Mouse (Mus musculus) right cerebral cortex, postnatal 10 days (tissue): ENCODE results near the gene Ppp1r12a.

Experiments used
- DNase-seq, 2 experiments: peaks; one replicate each; pipeline ENCODE4 v3.0.0; 2021; ENCODE audit warnings: low spot score in 2 of 2

Ppp1r12a gene

DNA sequence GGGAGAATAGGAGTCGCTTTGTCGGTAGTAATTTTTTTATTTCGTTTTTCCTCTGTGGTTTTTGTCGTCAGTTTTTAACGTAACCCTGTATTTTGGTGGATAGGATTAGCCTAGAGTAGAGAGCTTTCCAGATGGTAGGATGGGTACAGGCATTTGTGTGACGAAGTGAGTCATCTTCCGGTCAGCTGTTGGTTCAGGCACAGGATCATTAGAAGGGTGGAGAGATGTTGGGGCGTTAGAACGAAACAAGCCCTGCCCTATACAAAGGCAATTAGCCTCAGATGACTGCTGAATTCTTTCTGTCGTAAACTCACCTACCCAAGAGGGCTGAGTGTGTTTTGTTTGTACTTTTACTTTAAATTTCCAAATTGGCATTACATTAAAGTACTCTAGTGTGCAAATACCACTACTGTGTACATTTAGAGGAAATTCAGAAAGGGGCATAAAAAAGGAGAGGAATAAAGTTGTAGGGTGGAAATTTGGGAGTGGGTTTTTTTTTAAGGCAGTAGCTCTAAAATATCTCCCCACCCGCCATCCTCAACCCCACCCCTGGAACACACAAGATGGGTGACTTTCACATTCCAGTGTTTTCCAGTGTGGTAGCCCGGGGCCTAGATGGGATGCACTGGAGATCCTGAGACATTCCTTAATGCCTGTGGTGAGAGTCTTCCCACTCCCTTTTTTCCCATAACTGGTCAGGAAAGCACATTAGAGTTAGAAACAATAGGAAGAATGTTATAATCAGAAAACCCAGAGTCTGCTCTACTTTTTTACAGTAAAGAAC lies 129.9 kb downstream of the Ppp1r12a start:
- no peak for DNase-seq

DNA sequence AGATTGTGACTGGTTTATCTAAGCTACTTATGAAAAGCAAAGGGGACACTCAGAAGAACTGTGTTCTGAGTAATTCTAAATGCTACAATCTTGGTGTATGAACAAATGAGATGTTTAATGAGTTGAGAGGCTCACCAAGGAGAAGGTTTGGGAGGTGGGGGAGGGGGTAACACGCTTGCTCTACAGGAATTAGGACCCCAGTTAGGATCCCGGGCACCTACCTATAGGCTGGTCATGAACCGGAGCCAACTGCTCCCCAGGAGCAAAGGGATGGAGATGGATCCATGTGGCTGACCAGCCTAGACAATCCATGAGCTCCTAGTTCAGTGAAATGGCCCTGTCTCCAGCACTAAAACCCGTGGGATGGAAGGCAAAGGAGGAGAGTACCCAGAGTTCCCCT lies 130.7 kb downstream of the Ppp1r12a start:
- no peak for DNase-seq

DNA sequence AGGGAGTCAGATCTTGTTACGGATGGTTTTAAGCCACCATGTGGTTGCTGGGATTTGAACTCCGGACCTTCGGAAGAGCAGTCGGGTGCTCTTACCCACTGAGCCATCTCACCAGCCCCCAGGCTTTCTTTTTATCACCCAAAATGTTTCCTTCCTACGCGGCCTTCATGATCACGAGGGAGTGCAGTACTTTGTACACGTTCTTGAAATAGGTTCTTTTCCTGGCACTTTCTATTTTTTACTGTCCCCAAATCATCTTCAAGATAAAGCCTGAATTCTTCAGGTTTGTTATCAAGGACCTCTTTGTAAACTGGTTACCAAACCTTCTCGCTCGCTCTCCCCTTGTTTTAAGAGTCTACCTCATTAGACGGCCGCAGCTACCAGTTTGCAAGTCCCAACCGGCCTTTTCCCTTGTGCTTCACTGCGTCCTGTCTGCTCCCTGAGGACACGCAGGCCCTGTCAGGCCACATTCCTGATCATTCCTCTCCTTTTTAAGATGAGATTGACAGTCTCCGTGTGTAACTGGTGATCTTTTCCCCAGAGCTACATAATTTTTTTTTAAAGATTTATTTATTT lies 131.7 kb downstream of the Ppp1r12a start:
- no peak for DNase-seq

DNA sequence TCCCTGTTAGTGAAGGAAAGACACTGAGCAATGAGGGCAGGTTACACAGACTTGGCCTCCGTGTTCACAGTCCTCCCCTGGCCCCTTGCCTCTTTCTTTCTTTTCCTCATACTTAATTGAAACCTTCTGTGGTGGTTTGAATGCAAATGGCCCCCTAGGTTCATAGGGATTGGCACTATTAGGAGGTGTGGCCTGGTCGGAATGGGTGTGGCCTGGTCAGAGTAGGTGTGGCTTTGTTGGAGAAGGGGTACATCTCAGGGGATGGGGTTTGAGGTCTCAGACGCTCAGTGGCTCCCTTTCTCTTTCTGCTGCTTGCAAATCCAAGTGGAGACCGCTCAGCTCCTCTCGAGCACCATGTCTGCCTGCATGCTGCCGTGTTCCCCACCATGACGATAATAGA lies 132.8 kb downstream of the Ppp1r12a start:
- DNase-seq = no peak

DNA sequence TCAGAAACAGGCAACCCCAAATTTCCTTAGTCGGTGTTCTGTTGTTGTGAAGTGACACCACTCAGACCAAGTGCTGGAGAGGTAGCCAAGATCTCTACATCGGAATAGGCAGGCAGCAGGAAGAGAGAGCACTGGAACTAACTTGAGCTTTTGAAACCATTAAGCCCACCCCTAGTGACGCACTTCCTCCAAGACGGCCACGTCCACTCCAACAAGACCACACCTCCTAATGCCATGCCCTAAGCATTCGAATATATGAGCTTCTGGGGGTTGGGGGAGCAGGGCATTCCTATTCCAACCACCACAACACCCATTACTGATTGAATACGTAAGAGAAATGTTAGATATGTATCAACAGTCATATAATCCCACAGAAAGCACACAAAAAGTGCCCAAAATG lies 134.5 kb downstream of the Ppp1r12a start:
- DNase-seq = no peak

DNA sequence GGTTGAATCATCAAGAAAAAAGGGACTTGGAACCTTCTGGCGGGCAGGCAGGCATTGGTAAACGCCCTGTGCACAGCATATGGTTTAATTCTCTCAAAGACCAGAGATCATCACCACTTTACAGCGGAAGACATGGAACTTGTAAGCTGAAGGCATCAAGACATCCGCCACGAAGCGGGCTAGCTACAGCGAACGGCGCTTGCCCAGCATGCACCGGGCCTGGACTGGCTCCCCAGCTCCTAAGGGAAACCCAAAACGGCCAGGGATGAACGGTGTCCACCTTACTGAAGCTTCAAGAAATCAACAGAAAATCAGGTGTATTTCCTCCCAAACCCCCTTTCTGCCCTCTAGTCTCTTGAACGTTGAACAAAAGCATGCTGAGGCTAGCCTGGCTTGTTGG lies 136.3 kb downstream of the Ppp1r12a start:
- DNase-seq = no peak

DNA sequence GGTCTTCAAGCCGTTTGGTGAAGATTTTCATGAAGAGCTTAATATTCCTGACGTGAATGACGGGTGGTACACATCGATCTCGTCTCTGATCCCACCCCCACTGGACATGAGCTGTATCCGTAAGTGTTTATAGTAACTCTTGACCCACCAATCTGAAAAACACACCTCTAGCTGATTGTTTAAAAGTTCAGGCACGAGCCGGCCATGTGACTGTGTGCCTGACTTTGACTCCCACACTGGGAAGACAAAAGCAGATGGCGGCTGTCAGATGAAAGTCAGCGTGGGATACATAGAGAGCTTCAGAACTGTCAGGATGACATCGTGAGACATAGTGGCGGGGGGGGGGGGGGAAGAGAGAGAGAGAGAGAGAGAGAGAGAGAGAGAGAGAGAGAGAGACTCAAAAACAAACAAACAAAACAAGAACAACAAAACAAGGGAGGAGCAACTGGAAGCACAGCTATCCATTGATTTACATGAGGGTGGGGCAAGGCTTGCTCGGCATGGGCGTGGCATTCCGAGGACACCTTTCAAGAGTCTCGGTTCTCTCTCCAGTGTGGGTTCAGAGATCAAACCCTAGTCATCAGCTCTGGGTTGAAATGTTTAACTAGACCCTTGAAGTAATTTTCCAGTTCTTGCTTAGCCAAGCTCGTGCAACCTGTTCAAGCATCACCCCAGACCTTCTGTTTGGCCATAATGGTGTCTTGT lies 137.0 kb downstream of the Ppp1r12a start:
- DNase-seq = no peak

DNA sequence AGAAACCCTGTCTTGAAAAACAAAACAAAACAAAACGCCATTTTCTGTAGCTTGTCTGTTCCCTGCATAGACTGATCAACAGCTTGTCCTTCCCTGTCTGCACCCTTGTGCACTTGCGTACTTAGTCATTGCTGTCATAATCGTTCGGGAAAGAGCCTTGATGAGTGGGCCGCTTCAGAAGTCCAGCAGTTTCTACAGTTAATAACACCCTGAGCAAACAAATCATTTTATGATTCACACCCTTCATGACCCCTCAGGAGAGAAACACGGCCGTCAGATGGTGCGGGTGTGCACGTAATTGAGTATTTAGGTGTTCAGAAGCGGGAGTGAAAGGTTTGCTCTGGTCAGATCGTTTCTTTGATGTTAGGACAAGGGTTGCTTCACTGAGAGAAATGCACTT lies 137.8 kb downstream of the Ppp1r12a start:
- no peak for DNase-seq

DNA sequence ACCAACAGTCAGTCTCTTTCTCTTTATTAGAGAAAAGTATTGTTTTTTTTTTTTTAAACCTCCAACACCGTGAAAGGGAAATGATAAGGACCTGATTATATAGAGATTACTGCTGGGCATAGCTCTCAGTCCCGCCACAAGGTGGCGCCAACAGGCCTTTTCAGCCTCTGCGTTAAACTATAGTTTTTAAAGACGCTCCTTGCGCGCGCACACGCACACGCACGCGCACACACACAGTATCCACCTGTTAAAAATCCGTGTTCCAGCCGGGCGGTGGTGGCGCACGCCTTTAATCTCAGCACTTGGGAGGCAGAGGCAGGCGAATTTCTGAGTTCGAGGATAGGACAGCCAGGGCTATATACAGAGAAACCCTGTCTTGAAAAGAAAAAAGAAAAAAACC lies 138.8 kb downstream of the Ppp1r12a start:
- DNase-seq = peak; percentile 80 to 90

DNA sequence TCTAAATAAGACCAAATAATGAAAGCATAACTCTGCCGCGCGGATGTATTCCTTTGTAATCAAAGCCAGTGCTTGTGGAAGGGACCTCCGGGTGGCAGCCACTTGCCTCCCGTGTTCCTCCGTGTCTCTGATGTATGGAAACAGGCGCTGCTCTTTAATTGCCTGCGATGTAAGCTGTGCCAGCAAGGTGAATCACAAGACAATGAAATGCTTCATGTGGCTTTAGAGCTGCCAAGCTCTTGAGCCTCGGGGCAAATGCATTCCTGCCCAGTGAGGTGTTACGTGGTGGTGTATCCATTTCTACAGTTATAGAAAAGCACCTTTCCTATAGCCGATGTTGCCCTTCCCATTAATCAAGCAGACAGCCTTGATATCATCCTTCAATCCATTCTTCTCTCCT lies 145.8 kb downstream of the Ppp1r12a start:
- DNase-seq = no peak

DNA sequence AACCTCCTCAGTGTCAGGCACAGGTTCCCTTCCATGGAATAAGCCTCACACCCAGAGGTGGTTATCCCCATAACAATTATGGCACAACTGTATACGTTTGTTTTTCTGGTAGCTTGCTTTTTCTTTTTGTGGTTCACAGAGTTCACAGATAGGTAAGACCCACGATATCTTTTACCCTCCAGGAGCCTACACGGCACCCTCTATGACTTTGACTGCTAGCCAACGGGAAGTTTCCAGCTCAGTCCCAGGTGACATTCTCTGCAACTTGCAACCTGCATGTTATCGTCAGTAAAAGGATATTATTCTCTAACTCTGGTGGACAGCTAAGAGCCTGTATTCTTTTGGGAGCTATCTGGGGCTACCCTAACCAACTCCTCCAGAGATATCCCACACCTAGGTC lies 148.2 kb downstream of the Ppp1r12a start:
- no peak for DNase-seq

DNA sequence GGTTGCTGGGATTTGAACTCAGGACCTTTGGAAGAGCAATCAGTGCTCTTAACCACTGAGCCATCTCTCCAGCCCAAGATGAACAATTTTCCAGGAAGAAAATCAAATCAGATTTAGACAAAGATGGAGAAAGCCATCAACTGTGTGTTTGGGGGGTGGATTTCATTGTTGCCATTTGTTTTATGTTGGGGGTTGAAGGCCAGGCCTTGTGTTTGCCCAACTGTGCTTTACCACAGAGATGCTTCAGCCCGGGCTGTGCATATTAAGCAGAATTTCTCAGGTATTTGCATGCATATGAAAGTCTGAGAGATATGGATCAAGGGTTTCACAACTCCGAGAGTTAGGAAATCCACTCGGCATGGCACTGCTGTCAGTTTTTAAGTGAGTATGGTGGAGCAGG lies 149.4 kb downstream of the Ppp1r12a start:
- no peak for DNase-seq

DNA sequence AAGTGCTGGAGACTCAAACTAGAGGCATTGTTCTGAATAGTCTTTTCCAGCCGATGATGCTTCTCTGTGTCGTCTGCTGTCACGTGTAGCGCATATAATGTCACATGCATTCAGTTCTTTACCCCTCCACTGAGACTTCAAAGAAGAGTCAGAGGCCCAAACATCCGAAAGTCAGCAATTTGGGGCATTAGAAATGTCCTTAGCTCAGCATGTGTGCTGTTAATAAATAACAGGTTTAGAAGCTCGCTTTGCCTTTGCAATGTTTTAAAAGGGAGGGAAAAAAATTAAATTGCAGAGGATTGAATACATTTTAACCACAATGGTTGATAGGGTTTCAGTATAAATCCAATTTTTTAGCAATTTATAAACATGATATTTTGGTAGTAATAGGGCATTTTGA lies 151.9 kb downstream of the Ppp1r12a start:
- DNase-seq = no peak

DNA sequence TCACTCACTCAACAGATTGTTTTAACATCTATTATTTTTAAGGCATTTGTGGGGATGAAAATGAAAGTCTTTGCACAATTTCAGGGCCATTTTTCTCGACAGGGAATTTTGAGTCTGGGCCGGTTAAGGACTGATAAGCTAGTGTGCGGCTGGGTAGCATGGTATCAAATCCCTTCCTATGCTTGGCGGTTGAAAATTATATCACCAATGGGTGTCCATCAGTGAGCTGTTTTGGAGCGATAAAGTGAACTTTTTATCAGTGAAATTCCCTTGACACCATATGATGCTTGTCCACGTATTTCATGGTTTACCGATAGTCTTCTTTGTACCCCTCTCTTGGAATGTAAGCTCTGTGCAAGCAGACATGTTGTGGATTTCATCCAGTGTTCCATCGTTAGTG lies 152.4 kb downstream of the Ppp1r12a start:
- no peak for DNase-seq

DNA sequence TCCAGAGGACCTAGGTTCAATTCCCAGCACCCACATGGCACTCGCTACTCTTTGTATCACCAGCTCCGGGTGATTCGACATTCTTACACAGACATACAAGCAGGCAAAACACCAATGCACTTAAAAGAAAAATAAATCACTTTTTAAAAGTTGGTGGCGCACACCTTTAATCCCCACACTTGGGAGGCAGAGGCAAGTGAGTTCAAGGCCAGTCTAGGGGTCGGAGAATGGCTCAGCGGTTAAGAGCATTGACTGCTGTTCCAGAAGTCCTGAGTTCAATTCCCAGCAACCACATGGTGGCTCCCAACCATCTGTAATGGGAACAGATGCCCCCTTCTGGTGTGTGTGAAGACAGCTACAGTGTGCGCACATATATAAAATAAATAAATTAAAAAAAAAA lies 153.2 kb downstream of the Ppp1r12a start:
- DNase-seq = no peak

DNA sequence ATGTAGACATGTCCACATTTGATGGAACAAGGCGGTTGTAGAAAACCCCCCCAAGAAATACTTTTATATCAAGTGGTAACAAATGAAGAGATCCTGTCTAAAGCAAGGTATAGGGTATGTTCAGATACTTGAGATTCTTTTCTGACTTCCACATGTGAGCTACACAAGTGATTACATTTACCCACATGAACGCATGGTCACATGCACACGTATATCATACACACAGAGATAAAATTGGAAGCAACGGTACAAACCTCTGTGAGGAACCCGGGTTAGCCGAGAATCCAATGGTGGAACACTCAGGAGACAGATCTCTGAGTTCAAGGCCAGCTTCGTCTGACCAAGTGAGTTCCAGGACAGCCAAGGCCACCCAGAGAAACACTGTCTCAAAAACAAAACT lies 166.4 kb downstream of the Ppp1r12a start:
- DNase-seq = no peak

DNA sequence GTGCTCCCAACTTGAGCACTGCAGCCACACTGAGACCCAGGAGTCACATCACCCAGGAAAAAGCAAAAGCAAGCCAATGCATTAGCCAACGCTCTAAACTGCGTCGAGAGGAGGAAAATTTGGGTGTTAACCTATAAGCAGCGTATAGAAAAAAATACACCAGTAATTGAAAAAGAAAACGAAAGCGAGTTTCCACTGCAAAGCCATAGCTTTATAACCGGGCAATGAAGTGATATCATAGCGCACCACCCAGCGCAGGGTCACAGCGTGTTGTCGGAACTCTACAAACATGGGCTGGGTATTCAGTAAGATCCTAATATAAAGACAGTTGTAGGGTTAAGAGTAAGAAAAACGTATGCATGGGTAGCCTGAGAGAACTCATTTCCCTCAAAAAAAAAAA lies 167.0 kb downstream of the Ppp1r12a start:
- DNase-seq = no peak

DNA sequence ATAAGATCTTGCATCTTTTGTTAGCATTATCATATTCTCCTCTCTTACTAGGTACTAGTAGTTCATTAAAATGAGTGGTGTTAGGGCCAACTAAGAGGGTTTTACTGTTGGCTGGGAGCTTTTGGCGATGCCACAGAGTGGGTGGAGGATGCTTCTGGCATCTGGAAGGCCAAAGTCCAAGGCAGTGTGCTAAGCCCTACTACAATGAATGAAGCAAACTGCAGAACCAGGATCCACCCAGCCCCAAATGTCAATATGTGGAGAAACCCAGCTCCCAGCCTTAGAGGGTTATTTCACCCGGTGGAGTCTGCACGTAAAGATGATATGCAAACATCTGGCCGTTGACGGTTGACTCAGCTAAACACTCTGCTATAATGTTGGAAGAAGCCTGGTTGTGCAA lies 167.8 kb downstream of the Ppp1r12a start:
- no peak for DNase-seq

DNA sequence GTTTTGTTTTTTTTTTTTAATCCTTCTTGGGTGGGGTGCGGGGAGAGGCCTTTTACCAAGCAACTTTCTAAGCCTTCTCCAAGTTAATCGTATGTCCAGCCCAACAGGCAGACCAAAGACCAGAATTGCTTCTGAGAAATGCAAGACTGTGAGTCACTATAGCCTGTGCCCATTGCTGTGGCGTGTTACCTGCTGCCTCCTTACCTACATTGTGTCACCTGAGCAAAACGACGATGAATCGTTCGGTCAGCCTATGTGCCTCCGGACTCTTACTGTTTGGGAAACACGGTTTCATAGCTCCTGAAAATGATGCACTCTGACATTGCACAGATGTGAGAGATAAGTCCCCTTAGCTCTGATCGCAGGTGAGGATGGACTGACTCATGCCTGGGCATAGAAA lies 169.0 kb downstream of the Ppp1r12a start:
- no peak for DNase-seq

DNA sequence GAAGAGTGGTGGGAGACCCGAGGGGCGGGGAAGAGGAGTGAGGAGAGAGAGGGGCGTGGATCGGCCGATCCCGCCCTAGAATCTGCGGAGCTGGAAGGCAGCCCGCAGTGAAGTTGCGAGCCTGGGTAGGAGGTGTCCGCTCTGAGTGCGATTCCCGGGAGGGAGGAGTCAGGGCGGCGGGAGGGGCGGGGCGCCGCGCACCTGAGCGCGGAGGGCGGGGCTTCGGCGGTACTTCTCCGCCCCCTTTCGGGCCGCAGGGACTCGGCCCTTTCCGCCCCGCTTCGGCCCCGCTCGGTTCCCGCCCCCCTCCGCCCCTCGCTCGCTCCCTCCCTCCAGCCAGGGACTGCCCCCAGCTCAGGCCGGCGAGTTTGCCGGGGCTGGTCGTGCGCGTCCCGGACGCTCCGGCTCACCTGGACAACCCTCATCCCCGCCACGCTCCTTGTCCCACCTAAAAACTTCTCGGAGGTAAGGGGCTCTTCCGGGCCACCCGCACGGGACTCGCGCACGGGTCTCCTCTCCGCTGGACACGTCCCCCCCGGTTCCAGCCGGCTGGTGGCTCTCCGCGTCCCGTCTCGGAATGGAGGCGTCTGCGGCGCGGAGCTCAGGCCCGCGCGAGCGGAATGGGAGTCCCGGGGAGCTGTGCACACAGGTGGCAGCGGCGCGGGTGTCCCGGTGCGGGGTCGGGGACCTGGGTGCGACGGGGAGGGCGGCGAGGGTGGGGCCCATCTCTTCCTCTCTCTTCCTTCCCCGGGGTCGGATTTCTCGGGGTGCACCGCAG lies 170.0 kb downstream of the Ppp1r12a start, which contains the start of gene Pawr:
Pawr (plus strand) TSS at position 338 of the 778 bp plus-strand sequence.
- peak; percentile 32 to 46 for DNase-seq

DNA sequence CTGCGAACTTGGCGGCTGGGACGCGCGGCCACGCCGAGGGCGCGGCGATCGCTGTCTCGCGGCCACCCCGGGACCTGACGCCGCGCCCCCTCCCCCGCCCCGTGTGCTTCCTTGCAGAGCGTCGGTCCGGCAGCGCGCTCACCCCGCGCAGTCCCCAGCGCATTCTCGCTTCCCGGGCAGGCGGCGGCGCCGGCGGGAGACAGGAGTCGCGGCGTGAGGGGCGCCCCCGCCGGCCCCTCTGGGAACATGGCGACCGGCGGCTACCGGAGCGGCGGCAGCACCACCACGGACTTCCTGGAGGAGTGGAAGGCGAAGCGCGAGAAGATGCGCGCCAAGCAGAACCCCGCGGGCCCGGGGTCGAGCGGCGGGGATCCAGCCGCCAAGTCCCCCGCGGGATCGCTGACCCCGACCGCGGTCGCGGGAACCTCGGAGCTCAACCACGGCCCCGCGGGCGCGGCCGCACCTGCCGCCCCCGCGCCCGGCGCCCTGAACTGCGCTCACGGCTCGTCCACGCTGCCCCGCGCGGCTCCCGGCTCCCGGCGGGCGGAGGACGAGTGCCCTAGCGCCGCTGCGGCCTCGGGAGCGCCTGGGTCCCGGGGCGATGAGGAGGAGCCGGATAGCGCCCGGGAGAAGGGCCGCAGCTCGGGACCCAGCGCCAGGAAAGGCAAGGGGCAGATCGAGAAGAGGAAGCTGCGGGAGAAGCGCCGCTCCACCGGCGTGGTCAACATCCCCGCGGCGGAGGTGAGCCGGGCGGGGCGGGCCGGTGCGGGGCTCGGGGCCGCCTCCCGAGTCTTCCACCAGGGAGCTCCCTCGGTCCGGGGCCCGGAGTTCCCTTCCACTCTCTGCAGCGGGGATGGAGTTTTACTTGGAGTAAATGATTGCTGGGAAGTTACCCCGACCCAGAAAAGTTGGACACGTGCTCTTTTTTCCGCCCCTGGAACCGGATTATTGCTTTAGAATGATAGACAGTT lies 170.9 kb downstream of the Ppp1r12a start:
- peak; percentile 36 to 47 for DNase-seq
